Mouse (Mus musculus) cerebellum, adult 2 months (tissue): ENCODE measurements around the gene Prdm10. TPM values are rescaled to one million over a fixed set of nuclear protein-coding genes. Genes with fewer than 3 reads are reported as not detected.

ENCODE experiments used
- DNase-seq, 2 experiments: peaks; one replicate each; pipeline ENCODE4 v3.0.0; 2021
- H3K27ac ChIP-seq: fragments of 200-500 bp; 2 replicates; pipeline ENCODE4 v1.5.1; 2012; ENCODE audit warnings: low read length, control low read depth, inconsistent platforms; ENCODE audit not compliant: insufficient read depth
- H3K27me3 ChIP-seq: fragments of 200-500 bp; 2 replicates; pipeline ENCODE4 v1.6.1; 2012; ENCODE audit warnings: inconsistent platforms, mild to moderate bottlenecking, low read length, moderate library complexity; ENCODE audit not compliant: control insufficient read depth, insufficient read depth
- H3K4me1 ChIP-seq: fragments of 200-500 bp; 2 replicates; pipeline ENCODE4 v1.6.1; 2011; ENCODE audit warnings: low read length; ENCODE audit not compliant: control insufficient read depth, insufficient read depth
- H3K4me3 ChIP-seq: fragments of 200-500 bp; replicated peaks from 2 replicates; pipeline ENCODE3; 2011; ENCODE audit warnings: mild to moderate bottlenecking, low read depth, low read length, control low read depth; ENCODE audit not compliant: insufficient read depth
- CTCF ChIP-seq: fragments of 200-500 bp; IDR thresholded peaks from 2 replicates; pipeline ENCODE4 v1.5.1; 2011; ENCODE audit warnings: low read depth, mild to moderate bottlenecking, control low read depth, low read length, moderate library complexity, borderline replicate concordance; ENCODE audit not compliant: insufficient read depth
- POLR2A ChIP-seq: fragments of 200-500 bp; IDR thresholded peaks from 2 replicates; pipeline ENCODE4 v1.6.1; 2011; ENCODE audit warnings: low read length, control low read depth, borderline replicate concordance; ENCODE audit not compliant: insufficient read depth
- WGBS: fragments of 180-500 bp; shearing (Covaris S2); methylation state at CpG from one replicate; pipeline ENCODE4 v1.1.7; 2018; 5-methylcytosine and 5-hydroxymethylcytosine counted together
- polyA plus RNA-seq: library from polyadenylated mRNA; depleted of rRNA; stranded (reverse); fragments of >200 nt; gene quantifications from 2 replicates; pipeline ENCODE4 v1.2.3, GENCODE M21; 2012

Gene Prdm10
- polyA plus RNA-seq, 1 experiment = 21.5 TPM

GRCm38 (mm10) chr9:31352716-31353115 lies 72.4 kb downstream of the Prdm10 start:
- H3K27ac ChIP-seq = no peak overlapping the region
- TF ChIP-seq CTCF = no peak
- no peak for TF ChIP-seq POLR2A
- DNase-seq = no peak
- H3K4me3 ChIP-seq = no peak overlapping the region
- H3K4me1 ChIP-seq = no peaks in the 10 kb centered on the region; the same call in 1 of the 2 replicates
- WGBS = 86% methylated on average over 2 of the region's 2 CpGs
- no peaks in the 10 kb centered on the region for H3K27me3 ChIP-seq

- TF ChIP-seq POLR2A (no peak), CTCF (no peak)
- DNase-seq = no peak
- WGBS = 85% methylated on average over 10 of the region's 10 CpGs
- H3K4me3 ChIP-seq = no peak overlapping the region
- no peaks in the 10 kb centered on the region for H3K27me3 ChIP-seq
- no peaks in the 10 kb centered on the region; the same call in 1 of the 2 replicates for H3K4me1 ChIP-seq
- no peak overlapping the region for H3K27ac ChIP-seq
Observed at GRCm38 (mm10) chr9:31353518-31353917, 73.2 kb downstream of the Prdm10 start.

- Histone ChIP-seq H3K27ac (no peak overlapping the region), H3K27me3 (no peaks in the 10 kb centered on the region), H3K4me3 (no peak overlapping the region), H3K4me1 (no peaks in the 10 kb centered on the region)
- TF ChIP-seq CTCF = no peak
- TF ChIP-seq POLR2A = no peak
- no peak for DNase-seq
- WGBS = 89% methylated on average over 7 of the region's 7 CpGs
Observed at GRCm38 (mm10) chr9:31354051-31354450, 73.7 kb downstream of the Prdm10 start.

GRCm38 (mm10) chr9:31363698-31364609 lies 83.6 kb downstream of the Prdm10 start:
- DNase-seq = no peak
- Histone ChIP-seq H3K27ac (no peak overlapping the region), H3K4me1 (no peaks in the 10 kb centered on the region), H3K4me3 (no peak overlapping the region), H3K27me3 (no peaks in the 10 kb centered on the region)
- WGBS = 86% methylated on average over 9 of the region's 9 CpGs
- no peak for TF ChIP-seq CTCF
- TF ChIP-seq POLR2A = no peak

- DNase-seq = no peak
- H3K4me1 ChIP-seq = no peaks in the 10 kb centered on the region
- TF ChIP-seq POLR2A = no peak
- no peak for TF ChIP-seq CTCF
- H3K27ac ChIP-seq = no peak overlapping the region
- no peaks in the 10 kb centered on the region for H3K27me3 ChIP-seq
- WGBS = 89% methylated on average over 8 of the region's 8 CpGs
- no peak overlapping the region for H3K4me3 ChIP-seq
Observed at GRCm38 (mm10) chr9:31365086-31365485, 84.7 kb downstream of the Prdm10 start.

GRCm38 (mm10) chr9:31371740-31372139 lies 91.4 kb downstream of the Prdm10 start:
- no peak for DNase-seq
- Histone ChIP-seq H3K27me3 (no peaks in the 10 kb centered on the region), H3K27ac (no peak overlapping the region), H3K4me3 (no peak overlapping the region), H3K4me1 (no peaks in the 10 kb centered on the region)
- WGBS = 90% methylated on average over 3 of the region's 3 CpGs
- TF ChIP-seq POLR2A = no peak
- no peak for TF ChIP-seq CTCF

GRCm38 (mm10) chr9:31376661-31377060 lies 96.3 kb downstream of the Prdm10 start:
- Histone ChIP-seq H3K27me3 (no peaks in the 10 kb centered on the region), H3K27ac (no peak overlapping the region), H3K4me1 (no peaks in the 10 kb centered on the region), H3K4me3 (no peak overlapping the region)
- TF ChIP-seq POLR2A = no peak
- TF ChIP-seq CTCF = no peak
- DNase-seq = no peak

- no peaks in the 10 kb centered on the region for H3K27me3 ChIP-seq
- 78% methylated on average over 17 of the region's 17 CpGs for WGBS
- H3K4me3 ChIP-seq = no peak overlapping the region
- no peak overlapping the region for H3K27ac ChIP-seq
- no peak for DNase-seq
- H3K4me1 ChIP-seq = peaks cover 4% of the 10 kb centered on the region
- TF ChIP-seq CTCF = no peak
- TF ChIP-seq POLR2A = no peak
Observed at GRCm38 (mm10) chr9:31384786-31385499, 104.6 kb downstream of the Prdm10 start.
